Mouse (Mus musculus) activated CD4-positive, CD25-positive, alpha-beta regulatory T cell, adult 4 months (primary cell): ENCODE measurements around the gene B2m. TPM values are rescaled to one million over a fixed set of nuclear protein-coding genes. Genes with fewer than 3 reads are reported as not detected.
"Not testable (repeated sequence)": the region's sequence is repeated elsewhere in the genome, so short reads cannot be mapped to it uniquely, and the experiment has no call there.

ENCODE experiments used
- ATAC-seq: one replicate; pipeline ENCODE4 v1.8.0; 2017
- polyA plus RNA-seq, 2 experiments: library from polyadenylated mRNA; unstranded; fragments of 100-300 nt; shearing (Covaris generic); gene quantifications; one replicate each; pipeline ENCODE4 v1.2.1; 2017

B2m gene
- 1,000 to 10,000 TPM; 8,975 to 9,816 TPM for polyA plus RNA-seq

- peak; percentile 82 for ATAC-seq
Observed at GRCm38 (mm10) chr2:122147508-122148241, at the start of gene B2m. Gene B2m, plus strand, starts transcription at chr2:122147686.

DNA sequence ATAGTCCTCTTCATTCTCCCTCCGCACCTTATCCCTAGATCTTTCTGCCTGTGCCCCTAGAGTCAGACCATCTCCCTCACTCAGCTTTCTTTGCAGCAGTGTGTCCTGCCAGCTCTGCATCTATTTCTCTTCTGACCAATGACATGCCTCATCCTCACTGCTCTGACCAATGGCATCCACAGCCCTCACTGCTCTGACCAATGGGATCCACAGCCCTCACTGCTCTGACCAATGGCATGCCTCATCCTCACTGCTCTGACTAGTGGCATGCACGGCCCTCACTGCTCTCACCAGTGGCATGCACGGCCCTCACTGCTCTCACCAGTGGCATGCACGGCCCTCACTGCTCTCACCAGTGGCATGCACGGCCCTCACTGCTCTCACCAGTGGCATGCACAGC is 49.8 kb upstream of the B2m start:
- not testable (repeated sequence) for ATAC-seq

DNA sequence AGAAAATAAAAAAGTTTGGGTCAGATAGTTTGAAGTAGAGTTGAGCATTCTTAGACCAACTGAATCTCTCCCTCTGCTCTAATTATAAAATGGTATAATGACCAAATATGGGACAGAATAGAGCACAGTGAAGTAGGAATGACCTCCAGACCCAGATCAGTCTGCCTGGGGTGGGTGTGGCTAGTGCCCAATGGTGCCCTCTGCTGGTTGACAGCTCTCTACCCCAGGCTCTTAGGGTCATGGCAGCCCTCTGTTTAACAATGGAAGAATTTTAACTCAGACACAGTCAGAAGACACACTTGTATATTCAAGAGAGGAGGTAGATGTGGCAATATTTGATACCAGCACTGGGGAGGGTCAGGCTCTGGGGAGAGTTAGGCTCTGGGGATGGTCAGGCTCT is 45.4 kb upstream of the B2m start:
- ATAC-seq, result peak; percentile 80

DNA sequence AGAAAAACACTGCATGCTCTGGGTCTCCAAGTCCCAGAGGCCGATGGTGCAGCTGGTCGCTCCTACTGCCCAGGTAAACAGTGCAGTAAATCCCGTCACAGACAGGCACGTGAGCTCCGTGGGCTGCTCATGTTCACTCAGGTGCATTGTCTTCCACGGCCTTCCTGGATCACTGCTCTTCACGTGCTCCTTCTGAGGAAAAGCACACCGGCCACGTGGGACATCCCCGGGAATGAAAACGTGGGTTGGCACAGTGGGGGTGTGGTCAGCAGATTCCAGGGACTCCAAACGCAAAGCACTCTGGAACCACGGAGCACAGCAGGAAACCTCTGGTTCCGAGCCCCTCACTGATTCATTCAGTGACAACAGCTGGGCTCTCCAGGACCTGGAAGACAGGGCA is 39.4 kb upstream of the B2m start:
- no peak for ATAC-seq

DNA sequence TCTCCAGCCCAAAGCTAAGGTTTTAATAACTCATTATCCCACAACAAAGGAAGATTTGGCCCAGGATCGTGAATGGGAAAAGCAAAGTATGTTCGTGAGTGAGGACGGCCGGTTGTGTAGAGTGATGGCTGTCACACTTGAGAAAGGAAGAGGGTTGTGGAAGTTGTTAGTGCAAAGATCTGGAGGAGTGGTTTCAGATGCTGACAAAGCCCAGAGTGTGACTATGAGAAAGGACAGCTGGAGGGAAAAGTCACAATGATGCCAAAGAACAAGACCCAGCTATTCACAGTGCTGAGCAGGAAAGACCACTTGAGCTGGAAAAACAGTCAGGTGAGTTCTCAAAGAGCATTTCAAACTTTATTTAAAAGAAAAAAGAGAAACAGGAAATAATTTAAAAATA is 37.8 kb upstream of the B2m start:
- no peak for ATAC-seq

GRCm38 (mm10) chr2:122116888-122117287 is 30.6 kb upstream of the B2m start:
- no peak for ATAC-seq

- peak; percentile 99 for ATAC-seq
Observed at GRCm38 (mm10) chr2:122117961-122118958, 29.2 kb upstream of the B2m start, which contains the start of gene Spg11. Gene Spg11, minus strand, starts transcription at chr2:122118386.

DNA sequence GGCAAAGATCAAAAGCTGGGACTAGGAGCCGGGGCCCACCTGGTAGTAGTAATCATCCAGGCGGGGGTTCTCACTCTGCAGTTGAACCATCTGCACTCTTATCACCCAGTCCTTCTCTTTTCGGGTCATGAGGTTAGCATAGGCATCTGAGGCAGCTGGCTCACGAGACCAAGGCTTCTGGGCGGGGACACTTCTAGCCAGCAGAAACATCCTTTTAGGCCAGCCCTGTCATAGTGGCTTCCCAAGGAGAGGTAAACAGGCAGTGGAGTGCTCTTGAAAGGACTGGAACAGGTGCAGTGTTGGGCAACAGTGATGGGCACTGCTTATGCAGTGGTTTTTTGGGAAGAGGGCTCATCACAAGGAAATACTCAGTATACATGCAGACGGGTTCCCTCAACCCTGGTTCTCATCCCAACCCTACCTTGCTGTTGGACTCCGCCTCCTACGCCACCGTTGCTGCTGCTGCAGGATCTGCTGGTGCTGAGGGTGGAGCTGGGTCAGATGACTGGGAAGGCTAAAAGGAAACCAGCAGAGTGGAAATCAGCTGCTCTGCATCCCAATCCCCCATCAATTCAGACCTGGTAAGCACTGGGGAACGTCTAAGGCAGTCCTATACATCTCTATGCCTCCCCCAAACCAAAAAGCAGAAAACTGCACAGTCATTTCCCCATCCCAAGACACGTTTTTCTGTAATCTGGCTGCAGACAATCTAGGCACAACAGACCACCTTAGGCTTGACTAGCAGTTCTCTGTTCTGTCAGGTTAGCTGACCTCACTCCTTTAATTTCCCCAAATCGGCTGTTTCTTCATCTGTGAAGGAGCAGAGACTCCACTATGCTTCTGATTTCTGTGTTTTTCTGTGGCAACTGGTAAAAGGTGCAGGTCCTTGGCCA is 21.6 kb upstream of the B2m start:
- peak; percentile 57 for ATAC-seq

DNA sequence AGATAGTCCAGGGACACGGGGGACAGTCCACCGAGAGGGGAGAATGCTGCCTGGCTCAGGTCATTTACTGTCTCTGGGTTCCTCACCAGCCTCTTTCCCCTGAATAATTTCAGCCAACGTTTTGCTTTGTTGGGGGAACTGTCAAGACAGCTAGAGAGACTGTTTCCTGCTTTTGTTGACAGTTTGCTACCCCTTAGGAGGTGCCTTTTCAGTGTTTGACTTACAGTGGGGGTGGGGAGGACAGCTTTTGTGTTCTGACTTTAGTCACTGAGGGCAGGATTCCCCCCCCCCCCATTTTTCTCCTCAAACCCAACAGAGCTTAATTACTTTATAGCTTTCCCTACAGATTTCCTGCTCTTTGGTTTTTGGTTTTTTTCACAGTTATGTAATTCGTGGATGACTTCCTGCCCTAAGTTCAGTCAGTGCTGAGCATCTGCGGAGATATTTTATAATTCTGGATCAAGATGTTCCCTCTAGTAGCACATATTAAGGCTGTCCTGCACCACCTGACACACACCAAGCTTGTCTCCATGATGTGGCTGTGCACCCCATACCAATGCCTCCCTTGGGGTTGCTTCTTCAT is 20.6 kb upstream of the B2m start:
- ATAC-seq, result peak; percentile 50

DNA sequence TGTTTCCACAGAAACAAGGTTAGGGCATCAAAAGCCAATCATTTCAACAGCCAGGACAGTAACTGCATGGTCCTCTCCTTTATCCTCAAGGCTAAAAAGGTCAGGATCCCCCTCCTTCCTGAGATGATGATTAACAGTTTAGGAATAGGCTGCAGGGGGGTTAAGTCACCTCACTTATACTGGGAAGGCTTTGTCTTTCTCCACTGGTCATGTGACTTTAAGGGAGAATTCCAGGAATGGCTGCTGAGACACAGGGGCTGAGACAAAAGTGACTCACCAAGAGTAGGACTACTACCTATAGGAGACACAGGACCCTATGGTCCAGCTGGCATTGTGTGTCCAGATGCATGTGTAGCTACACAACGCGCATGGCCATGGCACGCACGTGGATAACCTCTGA is 19.9 kb upstream of the B2m start:
- no peak for ATAC-seq

- ATAC-seq, result no peak
Observed at GRCm38 (mm10) chr2:122132078-122132477, 15.4 kb upstream of the B2m start.

- ATAC-seq, result no peak
Observed at GRCm38 (mm10) chr2:122132618-122133017, 14.9 kb upstream of the B2m start.

- ATAC-seq, result peak; percentile 83
Observed at GRCm38 (mm10) chr2:122137839-122138465, 9.5 kb upstream of the B2m start.

- ATAC-seq, result no peak
Observed at GRCm38 (mm10) chr2:122140815-122141214, 6.7 kb upstream of the B2m start.

- ATAC-seq, result no peak
Observed at GRCm38 (mm10) chr2:122141332-122141967, 6.0 kb upstream of the B2m start.

GRCm38 (mm10) chr2:122143111-122143510 is 4.4 kb upstream of the B2m start:
- ATAC-seq, result no peak

- peak; percentile 14 for ATAC-seq
Observed at GRCm38 (mm10) chr2:122145756-122146155, 1.7 kb upstream of the B2m start.

DNA sequence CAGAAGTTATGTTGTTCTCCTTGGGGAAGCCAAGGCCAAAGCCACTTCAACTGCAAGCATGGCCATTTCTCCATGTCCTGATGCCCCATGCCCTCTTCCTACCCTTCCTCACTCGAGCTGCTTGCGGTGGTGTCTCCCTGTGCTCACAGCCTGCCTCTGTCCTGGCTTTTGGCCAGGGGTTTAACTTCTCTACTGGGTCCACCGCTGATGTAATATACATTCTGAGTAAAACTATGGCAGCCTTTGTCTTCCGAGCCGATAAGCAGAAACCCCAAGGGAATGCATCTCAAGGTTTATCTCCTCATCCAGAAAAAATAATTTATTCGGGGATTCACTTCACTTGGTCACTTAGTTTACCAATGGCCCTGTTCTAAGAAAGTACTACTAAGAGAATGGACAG is 799 bp upstream of the B2m start:
- no peak for ATAC-seq

- ATAC-seq, result peak; percentile 48
Observed at GRCm38 (mm10) chr2:122148242-122148917, 894 bp downstream of the B2m start.

GRCm38 (mm10) chr2:122149316-122149715 is 1.8 kb downstream of the B2m start:
- ATAC-seq, result no peak
